Mouse (Mus musculus) ES-E14 (cell line): Measurements from ENCODE around the gene Eif4e1b. TPM values are rescaled to one million over a fixed set of nuclear protein-coding genes. Genes with fewer than 3 reads are reported as not detected.
A peak's percentile ranks its signal among the peaks of the same experiment; 100 is the strongest.

Experiments used
- DNase-seq: peaks from one replicate; pipeline ENCODE4 v3.0.0-alpha.2; 2013; ENCODE audit warnings: low read depth, low spot score
- H3K27ac ChIP-seq: 2 replicates; pipeline ENCODE4 v1.5.1; 2012; ENCODE audit warnings: low read depth, mild to moderate bottlenecking, low read length, moderate library complexity, mixed read lengths; ENCODE audit not compliant: poor library complexity, insufficient read depth, severe bottlenecking
- H3K36me3 ChIP-seq: 2 replicates; pipeline ENCODE4 v1.6.1; 2012; ENCODE audit warnings: mild to moderate bottlenecking, low read length, moderate library complexity, mixed read lengths; ENCODE audit not compliant: control insufficient read depth, poor library complexity, insufficient read depth, severe bottlenecking
- H3K4me1 ChIP-seq, 2 experiments: fragments of 150-350 bp in 1 of 2; sonication (generic) in 1 of 2; 2 replicates each; pipeline ENCODE4 v1.6.1; 2012; ENCODE audit warnings: low read length in 2 of 2, mild to moderate bottlenecking in 1 of 2, mixed read lengths in 1 of 2; ENCODE audit not compliant: control insufficient read depth in 2 of 2, insufficient read depth in 2 of 2, poor library complexity in 1 of 2
- H3K4me3 ChIP-seq, 2 experiments: fragments of 150-350 bp in 1 of 2; sonication (generic) in 1 of 2; 2 replicates each; pipeline ENCODE4 v1.5.1; 2012; ENCODE audit warnings: low read length in 2 of 2, low read depth in 1 of 2, mild to moderate bottlenecking in 1 of 2, mixed read lengths in 1 of 2; ENCODE audit not compliant: insufficient read depth in 1 of 2, poor library complexity in 1 of 2, severe bottlenecking in 1 of 2
- H3K9ac ChIP-seq: 2 replicates; pipeline ENCODE4 v1.6.1; 2012; ENCODE audit warnings: low read depth, mild to moderate bottlenecking, low read length, mixed read lengths; ENCODE audit not compliant: poor library complexity, insufficient read depth, severe bottlenecking
- H3K9me3 ChIP-seq: fragments of 150-350 bp; sonication (generic); 2 replicates; pipeline ENCODE4 v1.6.1; 2012; ENCODE audit warnings: low read depth, mild to moderate bottlenecking, low read length; ENCODE audit not compliant: control insufficient read depth, insufficient read depth
- CHD2 ChIP-seq: IDR thresholded peaks from 2 replicates; pipeline ENCODE4 v1.6.1; 2014; ENCODE audit warnings: mild to moderate bottlenecking, low read depth, low read length, inconsistent platforms
- HCFC1 ChIP-seq: IDR thresholded peaks from 2 replicates; pipeline ENCODE4 v1.6.1; 2012; ENCODE audit warnings: low read length, inconsistent platforms, borderline replicate concordance; ENCODE audit not compliant: insufficient read depth
- MAFK ChIP-seq: IDR thresholded peaks from 2 replicates; pipeline ENCODE4 v1.6.1; 2014; ENCODE audit warnings: mild to moderate bottlenecking, low read depth, low read length, inconsistent platforms; ENCODE audit not compliant: insufficient read depth
- ZC3H11A ChIP-seq: IDR thresholded peaks from 2 replicates; pipeline ENCODE4 v1.6.1; 2012; ENCODE audit warnings: low read depth, mild to moderate bottlenecking, inconsistent platforms, low read length, borderline replicate concordance
- ZNF384 ChIP-seq: IDR thresholded peaks from 2 replicates; pipeline ENCODE4 v1.6.1; 2012; ENCODE audit warnings: low read depth, low read length, inconsistent platforms
- in situ Hi-C, 2 experiments: fragments of 600-800 bp; cut with MboI; formaldehyde crosslinking; loops; one replicate each; pipeline ENCODE4 v1.15.1; 2025; ENCODE audit warnings: low sequenced_read_pairs in 2 of 2, inconsistent platforms in 1 of 2; ENCODE audit not compliant: unreplicated experiment in 2 of 2
- total RNA-seq: library from RNA; depleted of rRNA; stranded (reverse); fragments of 300-350 nt; gene quantifications from 2 replicates; pipeline ENCODE4 v1.2.3, GENCODE M21; 2012

Gene Eif4e1b
- total RNA-seq, 1 experiment = 0.54 TPM

GRCm38 (mm10) chr13:54794843-54795242 is 11.0 kb downstream of the Eif4e1b start:
- H3K9me3 ChIP-seq = no peaks in the 10 kb centered on the region
- no peak overlapping the region for H3K9ac ChIP-seq
- no peaks in the 10 kb centered on the region; the same call in 1 of the 2 replicates for H3K36me3 ChIP-seq
- no peak overlapping the region for H3K4me3 ChIP-seq
- no peak overlapping the region for H3K27ac ChIP-seq
- in situ Hi-C loops = loop anchor here in 1 of 2 experiments (10.0 kb wide), 1 partner anchor 270 kb away; no protein-coding TSS in a partner anchor
- DNase-seq = no peak
- TF ChIP-seq ZC3H11A = no peak
- no peak for TF ChIP-seq MAFK
- TF ChIP-seq CHD2 = no peak
- no peak for TF ChIP-seq HCFC1
- TF ChIP-seq ZNF384 = no peak
- H3K4me1 ChIP-seq = peaks cover 0 to 27% of the 10 kb centered on the region in 2 experiments; a peak in 2 of 4 replicates

GRCm38 (mm10) chr13:54797356-54797755 is 13.6 kb downstream of the Eif4e1b start:
- Histone ChIP-seq H3K36me3 (no peaks in the 10 kb centered on the region; the same call in 1 of the 2 replicates), H3K4me1 (peaks cover 0 to 16% of the 10 kb centered on the region in 2 experiments; a peak in 2 of 4 replicates), H3K4me3 (no peak overlapping the region), H3K27ac (no peak overlapping the region), H3K9ac (no peak overlapping the region), H3K9me3 (no peaks in the 10 kb centered on the region)
- in situ Hi-C loops = loop anchor here in 1 of 2 experiments (10.0 kb wide), 1 partner anchor 267 kb away; no protein-coding TSS in a partner anchor
- DNase-seq = no peak
- TF ChIP-seq HCFC1 = no peak
- no peak for TF ChIP-seq ZNF384
- TF ChIP-seq MAFK = 0 out of 2 replicates have a peak, but pooled peaks have one; percentile 8
- no peak for TF ChIP-seq CHD2
- TF ChIP-seq ZC3H11A = peak; percentile 94

GRCm38 (mm10) chr13:54797861-54798643 is 14.3 kb downstream of the Eif4e1b start:
- Histone ChIP-seq H3K9me3 (no peaks in the 10 kb centered on the region), H3K4me3 (no peak overlapping the region), H3K9ac (no peak overlapping the region), H3K36me3 (no peaks in the 10 kb centered on the region; the same call in 1 of the 2 replicates), H3K4me1 (peaks cover 0 to 11% of the 10 kb centered on the region in 2 experiments; a peak in 2 of 4 replicates), H3K27ac (no peak overlapping the region)
- in situ Hi-C loops = loop anchor here in 1 of 2 experiments (10.0 kb wide), 1 partner anchor 267 kb away; no protein-coding TSS in a partner anchor
- TF ChIP-seq ZNF384 = no peak
- no peak for TF ChIP-seq MAFK
- no peak for TF ChIP-seq HCFC1
- TF ChIP-seq ZC3H11A = no peak
- no peak for TF ChIP-seq CHD2
- no peak for DNase-seq

DNA sequence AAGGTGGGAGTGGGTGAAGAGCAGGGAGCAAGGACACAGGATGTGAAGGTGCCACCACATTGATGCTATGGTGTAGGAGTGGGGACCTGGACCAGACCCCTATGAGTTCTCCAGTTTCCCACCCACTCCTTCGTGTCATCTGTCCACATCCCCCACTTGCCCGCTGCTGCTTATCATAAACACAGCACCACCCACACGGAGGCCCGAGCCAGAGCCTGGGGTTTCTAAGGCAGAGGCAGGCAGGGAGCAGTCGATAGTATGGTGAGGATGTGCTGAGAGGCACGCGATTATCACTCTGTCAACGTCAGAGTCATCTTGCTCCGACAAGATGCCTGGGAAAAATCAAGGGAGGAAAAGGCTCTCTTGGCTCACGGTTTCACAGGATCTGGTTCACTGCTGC is 14.9 kb downstream of the Eif4e1b start:
- Histone ChIP-seq H3K4me1 (peaks cover 0 to 8% of the 10 kb centered on the region in 2 experiments; a peak in 2 of 4 replicates), H3K27ac (no peak overlapping the region), H3K4me3 (no peak overlapping the region), H3K9ac (no peak overlapping the region), H3K9me3 (no peaks in the 10 kb centered on the region), H3K36me3 (no peaks in the 10 kb centered on the region; the same call in 1 of the 2 replicates)
- TF ChIP-seq ZNF384 (no peak), HCFC1 (no peak), ZC3H11A (no peak), MAFK (no peak), CHD2 (no peak)
- no peak for DNase-seq
- in situ Hi-C loops = loop anchor here in 1 of 2 experiments (10.0 kb wide), 1 partner anchor 266 kb away; no protein-coding TSS in a partner anchor
